ENCODE assay signal across 7 mouse cellular contexts in the genomic region with DNA sequence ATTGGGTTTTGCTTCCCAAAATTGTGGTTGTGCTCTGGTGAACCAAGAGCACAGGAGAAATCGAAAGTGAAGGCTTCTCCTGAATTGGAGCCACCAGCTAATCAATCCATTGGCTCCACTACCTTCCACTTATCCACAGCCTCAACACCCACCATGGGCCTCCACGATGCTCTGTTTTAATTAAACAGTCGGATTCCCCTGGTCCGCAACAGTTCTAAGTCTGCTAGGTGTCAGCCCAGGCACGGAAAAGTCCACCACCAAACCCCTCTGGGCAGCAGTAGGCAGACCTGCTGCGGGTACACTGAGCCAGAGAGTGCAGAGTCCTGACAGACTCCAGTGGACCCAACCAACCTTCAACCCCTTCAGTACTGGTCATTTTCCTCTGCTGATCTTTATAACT.
DNase-seq lines count a peak whose midpoint lies in the region; ATAC-seq lines count a peak whose summit lies in the region.

No protein-coding gene starts in this region.

- no peaks in the 10 kb centered on the region for H3K27me3 ChIP-seq in hindbrain, embryonic 11.5 days (ENCODE audit: control insufficient read depth, insufficient read depth, low read length)
- H3K27me3 ChIP-seq in hindbrain, embryonic 12.5 days, result no peaks in the 10 kb centered on the region
- H3K27me3 ChIP-seq in splenic B cell, adult 2 months (ENCODE audit: control insufficient read depth, insufficient read depth, low read length, poor library complexity, severe bottlenecking), result no peaks in the 10 kb centered on the region

- H3K9ac ChIP-seq in hindbrain, embryonic 11.5 days (ENCODE audit: low read depth, low read length), result no peak overlapping the region
- H3K9ac ChIP-seq in hindbrain, embryonic 12.5 days, result no peak overlapping the region

- no peak overlapping the region for H3K4me2 ChIP-seq in hindbrain, embryonic 11.5 days (replicated peaks; ENCODE audit: low read depth, low read length)
- H3K4me2 ChIP-seq in hindbrain, embryonic 12.5 days (replicated peaks), result no peak overlapping the region

- no peak overlapping the region for H3K27ac ChIP-seq in hindbrain, embryonic 11.5 days (ENCODE audit: low read depth, low read length)
- H3K27ac ChIP-seq in hindbrain, embryonic 12.5 days, result no peak overlapping the region

- 89% methylated on average over 6 of the region's 6 CpGs for WGBS in hindbrain, embryonic 11.5 days
- WGBS in hindbrain, embryonic 12.5 days, result 91% methylated on average over 6 of the region's 6 CpGs

- no peak for ATAC-seq in hindbrain, embryonic 11.5 days (ENCODE audit: low FRiP score)
- no peak for ATAC-seq in hindbrain, embryonic 12.5 days (ENCODE audit: low FRiP score)

- H3K36me3 ChIP-seq in hindbrain, embryonic 11.5 days (ENCODE audit: control insufficient read depth, insufficient read depth, low read length), result no peaks in the 10 kb centered on the region
- H3K36me3 ChIP-seq in hindbrain, embryonic 12.5 days, result no peaks in the 10 kb centered on the region
- H3K36me3 ChIP-seq in splenic B cell, adult 2 months (ENCODE audit: control insufficient read depth, insufficient read depth, low read length, poor library complexity, severe bottlenecking), result no peaks in the 10 kb centered on the region

- no peaks in the 10 kb centered on the region for H3K4me1 ChIP-seq in hindbrain, embryonic 11.5 days (replicated peaks; ENCODE audit: control insufficient read depth, insufficient read depth, low read length)
- no peaks in the 10 kb centered on the region for H3K4me1 ChIP-seq in hindbrain, embryonic 12.5 days

- no peak overlapping the region for H3K4me3 ChIP-seq in hindbrain, embryonic 11.5 days (ENCODE audit: low read depth, low read length)
- no peak overlapping the region for H3K4me3 ChIP-seq in hindbrain, embryonic 12.5 days

- DNase-seq in hindbrain, embryonic 11.5 days (ENCODE audit: low spot score), result peak; percentile 85
- DNase-seq in urinary bladder, postnatal 14 days (ENCODE audit: low spot score), result peak; percentile 11
- DNase-seq in urinary bladder, postnatal 4 days (ENCODE audit: low spot score in 2 of 2), result no peak
- DNase-seq in c-Kit-positive CD71-positive TER-119-negative erythroid progenitor cells, embryonic 14.5 days (ENCODE audit: low read depth), result peak; percentile 70
- peak; percentile 41 to 52 for DNase-seq in kidney, postnatal 36 days
- DNase-seq in splenic B cell, adult 2 months (ENCODE audit: low read depth, low spot score), result peak; percentile 89

- H3K9me3 ChIP-seq in hindbrain, embryonic 11.5 days (ENCODE audit: control insufficient read depth, low read length), result no peaks in the 10 kb centered on the region
- no peaks in the 10 kb centered on the region for H3K9me3 ChIP-seq in hindbrain, embryonic 12.5 days (replicated peaks)

Comparison
In these comparisons a context has a peak if more than half of its experiments do, and no peak if none do; other contexts are left out.
1. DNase-seq: peak in hindbrain, embryonic 11.5 days (single experiment), urinary bladder, postnatal 14 days (single experiment), c-Kit-positive CD71-positive TER-119-negative erythroid progenitor cells, embryonic 14.5 days (single experiment), kidney, postnatal 36 days (2 of 2) and splenic B cell, adult 2 months (single experiment); none in urinary bladder, postnatal 4 days (0 of 2).